Mouse (Mus musculus): Measurements from ENCODE around the gene Proser3.

Gene Proser3

GRCm38 (mm10) chr7:30572969-30573368, 20.9 kb upstream of the Proser3 start:
- DNase-seq, result peak; percentile 74 to 79

GRCm38 (mm10) chr7:30572389-30572788, 20.3 kb upstream of the Proser3 start:
- DNase-seq, result no peak

- DNase-seq, result no peak
Observed at GRCm38 (mm10) chr7:30567555-30567954, 15.5 kb upstream of the Proser3 start.

DNA sequence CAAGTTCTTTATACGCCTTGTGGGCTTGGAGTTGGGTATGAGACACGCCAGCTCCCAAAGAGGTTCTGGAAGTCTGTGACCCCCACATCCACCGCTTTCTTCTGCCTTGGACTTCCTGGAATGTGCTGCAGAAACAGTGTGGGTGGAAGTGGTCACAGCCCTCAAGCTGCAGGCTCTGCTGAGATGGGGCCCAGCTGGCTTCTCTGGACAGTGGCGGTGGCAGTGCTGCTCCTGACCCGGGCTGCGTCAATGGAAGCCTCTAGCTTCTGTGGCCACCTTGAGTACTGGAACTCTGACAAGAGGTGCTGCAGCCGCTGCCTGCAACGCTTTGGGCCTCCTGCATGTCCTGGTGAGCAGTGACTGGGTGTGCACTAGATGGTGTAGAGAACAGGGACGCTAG, 13.9 kb upstream of the Proser3 start:
- no peak for DNase-seq

GRCm38 (mm10) chr7:30564970-30565571, 13.0 kb upstream of the Proser3 start, which contains the start of gene Igflr1:
Igflr1 (plus strand) TSS chr7:30565427.
- DNase-seq, result peak in 1 of 2 experiments; percentile 18

DNA sequence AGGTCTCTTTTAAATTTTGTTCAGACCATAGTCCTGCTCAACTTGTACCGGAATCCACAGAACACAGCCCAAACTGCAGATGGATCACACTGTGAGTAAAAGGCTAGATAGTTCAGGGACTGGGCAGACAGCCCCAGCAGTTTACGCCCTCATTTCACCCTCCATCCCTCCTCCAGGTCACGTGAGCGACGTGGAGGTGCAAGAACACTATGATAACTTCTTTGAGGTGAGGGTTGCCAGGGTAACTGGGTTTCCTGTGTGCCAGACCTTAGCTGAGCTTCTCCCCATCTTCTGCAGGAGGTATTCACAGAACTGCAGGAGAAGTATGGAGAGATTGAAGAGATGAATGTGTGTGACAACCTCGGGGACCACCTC, 11.8 kb upstream of the Proser3 start:
- DNase-seq, result no peak

- DNase-seq, result peak; percentile 95 to 97
Observed at GRCm38 (mm10) chr7:30563117-30563905, 11.2 kb upstream of the Proser3 start, which contains the start of the genes U2af1l4, Gm49396 and Psenen. U2af1l4 (plus strand) TSS chr7:30563301. Gm49396 (plus strand) TSS chr7:30563344. Psenen (minus strand) TSS chr7:30563627.

DNA sequence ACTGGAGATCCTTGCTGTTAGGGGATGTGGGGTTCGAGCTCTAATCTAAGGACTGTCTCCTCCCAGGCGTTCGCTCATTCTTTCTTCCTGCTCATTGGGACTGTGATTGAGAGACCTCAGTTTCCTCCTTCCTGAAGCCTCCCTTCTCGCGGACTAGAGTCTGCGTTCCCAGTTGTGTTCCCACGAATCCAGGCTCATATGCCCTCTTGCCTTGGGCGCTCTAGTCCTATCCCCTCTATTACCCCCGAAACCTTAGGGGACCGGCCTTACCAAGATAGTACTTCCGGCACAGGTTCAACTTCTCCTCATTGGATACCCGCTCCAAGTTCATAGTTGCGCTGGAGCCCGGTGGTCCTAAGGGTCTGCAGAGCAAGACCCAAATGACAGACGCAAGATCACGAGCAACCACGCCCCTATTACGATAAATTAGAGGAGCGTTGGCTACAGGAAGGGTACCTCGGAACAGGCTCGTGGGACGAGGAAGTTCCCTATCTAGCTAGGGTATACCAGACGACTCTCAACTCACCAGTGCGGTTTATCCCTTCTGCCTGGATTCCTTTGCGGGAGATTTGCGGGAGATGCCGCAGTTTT, 10.5 kb upstream of the Proser3 start:
- no peak for DNase-seq

DNA sequence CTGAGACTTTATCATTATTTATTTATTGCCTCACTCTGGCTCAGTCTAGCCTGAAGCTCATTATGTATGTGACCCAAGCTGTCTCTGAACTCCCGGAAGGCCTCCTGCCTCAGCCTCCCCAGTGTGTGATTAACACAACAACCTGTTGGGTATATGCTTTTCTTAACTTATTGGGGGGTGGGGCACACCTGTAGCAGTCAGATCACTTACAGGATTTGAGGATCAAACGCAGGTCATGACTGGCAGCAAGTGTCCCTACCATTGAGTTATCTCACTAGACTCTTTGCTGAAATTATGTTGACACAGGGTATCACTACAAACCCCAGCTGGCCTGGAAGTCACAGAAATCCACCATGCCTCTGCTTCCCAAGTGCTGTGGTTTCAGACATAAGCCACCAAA, 8.2 kb upstream of the Proser3 start:
- DNase-seq, result peak in 1 of 2 experiments; percentile 18

- peak; percentile 97 to 99 for DNase-seq
Observed at GRCm38 (mm10) chr7:30559443-30559954, 7.4 kb upstream of the Proser3 start, which contains the start of gene Lin37. Lin37 (minus strand) TSS chr7:30559838.

- DNase-seq, result no peak
Observed at GRCm38 (mm10) chr7:30558656-30559442, 6.8 kb upstream of the Proser3 start.

DNA sequence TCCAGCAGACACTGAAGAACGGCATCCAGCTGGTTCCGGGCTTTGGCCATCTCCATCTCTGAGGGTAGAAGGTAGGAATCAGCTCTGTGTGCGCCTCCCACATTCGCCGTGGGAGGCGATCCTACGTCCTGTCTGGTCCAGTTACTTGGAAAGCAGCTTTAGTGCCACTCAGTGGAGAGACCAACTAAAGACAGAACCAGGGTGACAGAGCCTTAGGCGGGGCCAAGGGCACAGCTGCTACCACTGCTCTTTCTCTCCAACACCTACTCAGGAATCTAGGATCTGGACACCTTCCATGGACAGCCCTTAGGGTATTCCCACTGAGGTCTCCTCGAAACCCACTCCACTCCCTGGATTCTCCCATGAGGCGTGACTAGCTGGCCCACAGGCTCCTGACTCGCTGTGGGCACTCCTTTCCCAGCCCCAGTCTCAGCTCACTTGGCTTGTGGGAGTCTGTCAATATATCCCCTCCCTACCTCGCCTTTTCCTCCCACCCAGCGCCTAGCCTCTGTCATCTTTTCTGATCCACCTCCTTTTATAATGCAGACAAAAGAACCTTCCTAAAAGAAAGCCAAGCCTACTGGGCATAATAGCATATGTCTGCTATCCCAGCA, 5.9 kb upstream of the Proser3 start:
- peak in 1 of 2 experiments; percentile 20 for DNase-seq

GRCm38 (mm10) chr7:30556894-30557536, 4.9 kb upstream of the Proser3 start:
- peak in 1 of 2 experiments; percentile 28 for DNase-seq

- no peak for DNase-seq
Observed at GRCm38 (mm10) chr7:30553810-30554584, 1.9 kb upstream of the Proser3 start.

DNA sequence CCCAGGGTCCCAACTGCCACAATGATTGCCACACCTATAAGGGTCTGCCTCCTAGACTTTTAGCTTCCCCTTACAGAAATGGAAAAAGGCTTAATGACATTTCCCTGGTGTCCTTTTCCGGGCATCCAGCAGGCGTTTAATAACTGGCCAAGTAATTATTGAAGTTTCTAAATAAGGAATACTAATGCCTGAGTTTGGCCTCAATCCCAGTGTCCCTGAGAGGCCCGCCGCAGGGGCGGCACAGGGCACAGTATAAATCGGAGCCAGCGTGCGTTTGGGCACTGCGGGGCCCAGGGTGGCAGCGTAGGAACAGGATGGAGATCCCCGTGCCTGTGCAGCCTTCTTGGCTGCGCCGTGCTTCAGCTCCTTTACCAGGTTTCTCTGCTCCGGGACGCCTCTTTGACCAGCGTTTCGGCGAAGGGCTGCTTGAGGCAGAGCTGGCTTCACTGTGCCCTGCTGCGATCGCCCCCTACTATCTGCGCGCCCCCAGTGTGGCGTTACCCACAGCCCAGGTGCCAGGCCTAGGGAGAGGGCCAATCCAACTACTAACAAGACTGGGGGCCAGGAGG, 1.0 kb upstream of the Proser3 start:
- peak; percentile 61 to 71 for DNase-seq

DNA sequence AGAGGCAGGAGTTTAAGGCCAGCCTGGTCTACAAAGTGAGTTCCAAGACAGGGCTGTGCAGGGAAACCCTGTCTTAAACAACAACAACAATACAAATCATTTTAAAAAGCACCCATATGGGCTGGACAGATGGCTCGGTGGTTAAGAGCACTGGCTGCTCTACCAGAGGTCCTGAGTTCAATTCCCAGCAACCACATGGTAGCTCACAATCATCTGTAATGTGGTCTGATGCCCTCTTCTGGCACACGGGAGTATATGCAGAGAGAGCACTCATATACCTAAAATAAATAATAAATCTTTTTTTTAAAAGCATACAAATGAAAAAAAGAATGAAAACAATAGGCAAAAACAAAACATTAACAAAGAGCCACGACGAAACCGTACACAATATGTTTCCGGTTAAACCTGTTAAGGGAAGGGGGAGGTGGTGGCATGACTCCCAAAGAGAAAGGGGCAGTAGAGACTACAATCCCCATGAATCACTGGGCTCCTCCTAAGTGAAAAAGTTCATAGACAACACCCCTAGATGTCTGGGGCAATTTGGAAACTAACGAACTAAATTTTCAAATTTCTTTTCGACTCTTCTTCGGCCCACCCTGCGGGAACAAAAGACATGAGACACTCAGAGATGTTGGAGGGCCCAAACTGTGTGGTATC, 526 bp downstream of the Proser3 start:
- DNase-seq, result no peak

- no peak for DNase-seq
Observed at GRCm38 (mm10) chr7:30550603-30551002, 1.5 kb downstream of the Proser3 start.

GRCm38 (mm10) chr7:30549880-30550279, 2.2 kb downstream of the Proser3 start:
- no peak for DNase-seq

DNA sequence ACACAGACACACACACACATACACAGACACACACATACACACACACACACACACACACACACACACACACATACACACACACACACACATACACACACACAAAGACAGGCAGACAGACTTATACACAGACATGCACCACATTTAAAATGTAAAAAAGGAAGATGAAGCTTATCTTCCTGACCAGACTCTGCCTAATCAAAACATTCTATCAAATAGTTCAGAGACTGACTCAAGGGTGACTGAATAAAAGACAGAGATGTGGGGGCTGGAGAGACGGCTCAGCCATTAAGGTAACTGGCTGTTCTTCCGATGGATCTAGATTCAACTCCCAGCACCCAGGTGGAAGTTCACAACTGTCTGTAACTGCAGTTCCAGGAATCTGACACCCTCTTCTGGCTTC, 7.8 kb downstream of the Proser3 start:
- DNase-seq, result no peak

DNA sequence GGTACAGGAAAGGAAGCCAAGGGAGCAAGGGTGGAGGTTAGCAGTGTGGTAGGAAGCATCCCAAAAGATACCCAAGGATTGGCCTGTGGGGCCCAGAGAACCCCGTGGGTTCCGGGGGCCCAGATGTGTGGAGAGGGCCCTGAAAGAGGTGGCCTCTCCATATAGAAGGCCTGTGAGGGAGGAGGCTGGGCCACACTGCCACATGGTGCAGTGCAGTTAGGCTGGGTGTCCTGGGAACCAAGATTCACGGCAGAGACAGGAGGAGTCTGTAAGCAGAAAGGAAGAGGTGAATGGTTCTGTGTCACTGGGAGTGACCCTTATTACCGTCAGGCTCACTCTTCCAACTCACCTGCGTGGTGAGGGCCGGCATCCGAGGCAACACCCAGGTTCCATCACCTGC, 11.5 kb downstream of the Proser3 start:
- DNase-seq, result no peak
